Mouse (Mus musculus): ENCODE measurements around the gene Map4k4.
A peak's percentile ranks its signal among the peaks of the same experiment; 100 is the strongest.

Map4k4 gene

DNA sequence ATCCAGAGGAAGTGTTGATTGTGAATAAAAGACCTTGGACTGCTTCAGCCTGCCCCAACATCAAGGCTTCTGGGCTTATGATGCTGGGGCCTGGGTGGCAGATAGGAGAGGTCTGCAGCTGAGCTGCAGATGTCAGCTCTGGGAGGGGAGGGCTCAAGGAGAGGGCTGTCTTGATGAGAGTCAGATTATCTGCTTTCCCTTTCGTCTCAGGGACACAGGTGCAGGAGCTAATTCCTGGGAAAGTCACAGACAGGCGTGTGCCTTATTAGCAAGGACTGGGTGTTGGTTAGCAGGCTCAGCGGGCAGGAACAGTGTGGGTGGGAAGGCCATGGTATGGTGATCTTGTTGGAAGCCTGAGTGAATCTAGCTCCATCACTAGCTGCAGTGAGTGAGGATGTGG is 63.1 kb downstream of the Map4k4 start:
- DNase-seq (ENCODE audit: low spot score): no peak

DNA sequence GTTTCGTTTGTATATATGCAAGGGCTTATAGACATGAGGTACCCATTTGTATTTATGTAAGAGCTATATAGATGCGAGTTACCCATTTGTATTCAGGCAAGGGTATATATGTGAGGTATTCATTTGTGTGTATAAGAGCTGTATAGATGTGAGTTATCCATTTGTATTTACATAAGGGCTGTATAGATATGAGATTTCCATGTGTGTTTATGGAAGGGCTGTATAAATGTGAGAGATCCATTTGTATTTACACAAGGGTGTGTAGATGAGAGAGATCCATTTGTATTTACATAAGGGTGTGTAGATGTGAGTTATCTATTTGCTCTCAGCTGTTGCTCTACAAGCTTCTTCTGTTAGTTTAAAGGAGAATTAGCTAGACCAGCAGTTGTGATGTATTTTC is 63.7 kb downstream of the Map4k4 start:
- no peak for DNase-seq (ENCODE audit: low spot score)

DNA sequence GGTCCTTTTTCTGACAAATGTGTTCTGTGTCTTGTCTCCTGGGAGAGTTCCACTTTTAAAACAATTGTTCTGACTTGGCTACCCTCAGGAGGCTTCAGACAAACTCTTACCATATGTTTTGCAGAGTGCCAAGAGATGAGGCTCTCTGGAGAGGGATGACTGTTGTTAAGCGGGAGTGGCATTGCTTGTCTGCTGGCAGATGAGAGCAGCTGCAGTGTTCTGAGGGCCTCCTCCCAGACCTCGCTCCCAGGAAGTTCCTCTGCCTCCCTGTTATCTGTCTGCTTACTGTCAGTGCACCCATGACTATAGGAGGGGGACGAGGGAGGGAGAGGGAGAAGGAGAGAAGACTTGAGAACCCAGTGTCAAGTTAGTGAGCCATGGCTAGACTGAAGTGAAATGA is 64.7 kb downstream of the Map4k4 start:
- DNase-seq (ENCODE audit: low spot score): no peak

DNA sequence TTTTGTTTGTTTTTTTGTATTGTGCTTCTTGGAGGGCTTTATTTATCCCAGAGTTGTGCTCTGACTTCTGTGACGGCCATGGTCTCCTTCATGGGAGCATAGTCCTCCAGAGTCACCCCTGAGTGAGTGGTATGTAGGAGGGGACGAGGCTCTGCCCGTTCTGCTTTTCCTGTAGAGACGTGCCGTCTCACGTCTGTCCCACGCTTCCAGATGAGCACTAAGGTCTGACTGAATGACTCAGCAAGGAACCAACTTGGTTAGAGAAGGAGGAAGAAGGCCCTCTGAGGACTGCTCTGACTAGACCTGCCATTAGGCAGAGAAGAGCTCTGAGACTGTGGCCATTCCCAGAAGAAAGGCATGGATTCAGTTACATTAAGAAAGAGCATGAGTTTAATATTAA is 68.3 kb downstream of the Map4k4 start:
- DNase-seq (ENCODE audit: low spot score): no peak

DNA sequence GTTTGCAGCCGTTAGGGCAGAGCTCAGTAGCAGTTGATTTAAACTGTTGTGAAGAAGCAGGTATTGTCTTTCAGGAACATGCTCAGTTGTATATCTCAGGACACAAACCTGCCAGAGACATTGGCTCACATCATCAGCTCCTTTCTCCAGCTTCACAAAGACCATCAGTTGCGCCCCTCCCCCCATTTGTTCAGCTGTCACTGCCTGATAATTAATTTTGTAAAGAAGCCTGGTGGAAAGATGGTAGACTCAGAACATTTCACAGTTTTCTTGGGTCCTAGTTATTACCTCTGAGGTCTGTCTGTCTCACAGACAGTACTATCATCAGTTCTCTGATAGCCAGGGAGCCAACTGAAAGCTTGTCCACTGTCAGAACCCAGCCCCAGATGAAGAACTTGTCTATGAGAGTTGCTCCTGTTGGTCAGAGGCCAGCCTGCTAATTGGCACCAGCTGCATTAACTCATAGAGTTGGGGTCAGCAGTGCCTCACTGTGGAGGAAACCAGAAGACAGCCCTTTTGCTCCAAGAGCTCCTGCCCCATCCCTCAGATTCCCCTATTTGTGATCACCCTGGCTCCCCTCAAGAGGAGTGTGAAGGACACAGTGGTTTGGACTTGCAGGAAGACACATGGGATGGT is 69.2 kb downstream of the Map4k4 start:
- no peak for DNase-seq (ENCODE audit: low spot score)

DNA sequence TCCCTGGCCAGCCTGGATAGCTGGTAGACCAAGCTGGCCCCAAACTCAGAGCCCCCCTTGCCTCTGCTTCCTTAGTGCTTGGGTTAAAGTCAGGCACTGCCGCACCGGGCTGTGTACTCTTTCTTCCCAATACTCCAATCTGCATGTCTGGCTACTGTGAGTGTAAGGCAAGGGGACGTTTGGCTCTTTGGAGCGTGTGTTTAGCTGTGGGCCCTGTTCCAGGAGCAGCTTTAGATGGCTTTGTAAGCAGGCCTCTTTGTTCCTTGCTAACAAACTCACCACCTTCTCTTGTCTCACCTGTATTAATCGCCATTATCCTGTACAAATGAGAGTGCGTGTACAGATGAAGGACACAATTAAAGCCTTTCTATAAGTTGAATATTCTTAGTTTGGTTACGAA is 71.7 kb downstream of the Map4k4 start:
- DNase-seq (ENCODE audit: low spot score): no peak

DNA sequence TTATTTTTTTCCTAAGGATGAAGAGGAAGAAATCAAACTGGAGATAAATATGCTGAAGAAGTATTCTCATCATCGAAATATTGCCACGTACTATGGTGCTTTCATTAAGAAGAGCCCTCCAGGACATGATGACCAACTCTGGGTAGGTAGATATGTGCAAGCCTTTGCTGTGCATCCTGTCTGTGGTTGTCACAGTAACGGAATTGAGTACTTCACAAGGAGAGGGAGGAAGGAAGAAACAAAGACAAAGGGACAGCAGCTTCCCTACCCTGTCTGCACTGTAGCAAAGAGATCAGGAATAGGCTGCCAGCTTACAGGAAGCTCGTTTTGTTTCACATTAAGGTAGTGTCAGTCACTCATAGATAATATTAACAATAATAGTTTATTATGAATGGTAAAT is 73.2 kb downstream of the Map4k4 start:
- no peak for DNase-seq (ENCODE audit: low spot score)

DNA sequence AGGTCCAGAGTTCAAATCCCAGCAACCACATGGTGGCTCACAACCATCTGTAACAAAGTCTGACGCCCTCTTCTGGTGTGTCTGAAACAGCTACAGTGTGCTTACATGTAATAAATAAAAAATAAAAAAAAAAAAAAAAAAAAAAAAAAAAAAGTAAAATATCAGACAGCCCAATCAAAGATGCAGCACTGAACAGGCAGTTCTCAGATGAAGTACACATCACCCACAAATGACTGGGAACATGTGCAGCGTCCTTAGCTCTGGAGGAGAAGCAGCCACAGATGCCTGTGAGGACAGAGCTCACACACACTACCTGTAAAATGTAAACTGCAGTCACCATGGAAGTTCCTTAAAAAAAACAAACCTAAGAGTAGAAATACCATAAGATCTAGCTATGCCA is 74.3 kb downstream of the Map4k4 start:
- DNase-seq (ENCODE audit: low spot score): no peak

DNA sequence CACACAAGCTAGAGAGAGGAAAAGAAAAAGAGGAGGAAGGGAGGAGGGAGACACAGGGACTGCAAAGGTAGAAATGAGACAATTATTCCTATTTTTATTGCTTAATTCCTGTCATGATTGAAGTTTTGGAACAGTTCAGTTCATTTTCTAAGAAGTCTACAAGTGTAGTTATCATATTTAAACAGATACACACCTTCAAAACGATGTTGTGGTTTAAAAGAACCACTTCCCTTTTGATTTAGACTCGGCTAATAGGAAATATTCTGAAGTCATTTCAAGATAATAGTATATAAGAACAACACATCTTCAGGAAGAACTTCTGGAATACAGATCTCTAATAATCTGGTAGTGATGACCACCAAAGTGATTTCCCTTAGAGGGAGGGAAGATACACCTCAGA is 75.4 kb downstream of the Map4k4 start:
- no peak for DNase-seq (ENCODE audit: low spot score)

DNA sequence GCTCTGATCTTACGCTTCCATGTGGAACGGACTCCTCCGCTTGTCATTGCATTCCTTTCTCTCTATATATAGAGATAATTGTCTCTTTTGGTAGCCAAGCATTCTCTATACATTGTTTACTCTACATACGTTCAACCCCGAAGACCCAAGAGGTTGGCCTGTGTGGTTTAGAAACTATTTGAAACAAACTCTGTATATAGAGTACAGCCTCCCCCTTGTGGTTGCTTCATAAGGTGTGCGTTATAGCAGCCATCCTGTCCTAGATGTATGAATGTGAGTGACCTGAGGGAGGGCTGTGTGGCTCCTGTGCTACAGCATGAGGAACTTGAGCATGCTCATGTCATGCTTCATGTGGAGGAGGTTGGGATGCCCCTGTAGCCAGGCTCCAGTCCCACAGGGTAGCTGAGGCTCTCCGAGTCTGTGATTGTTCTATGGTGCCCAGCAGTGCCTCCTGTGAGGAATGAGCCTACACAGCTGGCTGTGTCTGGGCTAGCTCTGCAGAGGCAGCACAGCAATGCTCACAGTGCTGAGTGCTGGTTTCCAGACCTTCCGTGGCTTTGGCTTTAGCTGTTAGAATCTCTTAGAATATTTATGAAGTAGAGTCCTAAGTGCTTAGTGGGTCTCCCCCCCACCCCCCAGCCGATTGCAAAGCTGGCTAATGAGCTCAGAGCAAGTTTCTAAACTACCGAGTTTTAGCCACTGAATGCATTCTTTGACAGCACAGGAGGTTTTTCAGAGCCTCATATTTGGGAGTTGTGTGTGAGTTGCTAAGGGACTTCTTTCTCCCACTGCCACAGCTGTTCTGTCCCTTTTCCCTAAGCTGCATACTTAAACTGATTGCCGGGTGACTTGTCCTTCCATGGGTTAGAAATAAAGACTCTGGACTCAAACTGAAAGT is 76.4 kb downstream of the Map4k4 start:
- DNase-seq (ENCODE audit: low spot score): no peak

DNA sequence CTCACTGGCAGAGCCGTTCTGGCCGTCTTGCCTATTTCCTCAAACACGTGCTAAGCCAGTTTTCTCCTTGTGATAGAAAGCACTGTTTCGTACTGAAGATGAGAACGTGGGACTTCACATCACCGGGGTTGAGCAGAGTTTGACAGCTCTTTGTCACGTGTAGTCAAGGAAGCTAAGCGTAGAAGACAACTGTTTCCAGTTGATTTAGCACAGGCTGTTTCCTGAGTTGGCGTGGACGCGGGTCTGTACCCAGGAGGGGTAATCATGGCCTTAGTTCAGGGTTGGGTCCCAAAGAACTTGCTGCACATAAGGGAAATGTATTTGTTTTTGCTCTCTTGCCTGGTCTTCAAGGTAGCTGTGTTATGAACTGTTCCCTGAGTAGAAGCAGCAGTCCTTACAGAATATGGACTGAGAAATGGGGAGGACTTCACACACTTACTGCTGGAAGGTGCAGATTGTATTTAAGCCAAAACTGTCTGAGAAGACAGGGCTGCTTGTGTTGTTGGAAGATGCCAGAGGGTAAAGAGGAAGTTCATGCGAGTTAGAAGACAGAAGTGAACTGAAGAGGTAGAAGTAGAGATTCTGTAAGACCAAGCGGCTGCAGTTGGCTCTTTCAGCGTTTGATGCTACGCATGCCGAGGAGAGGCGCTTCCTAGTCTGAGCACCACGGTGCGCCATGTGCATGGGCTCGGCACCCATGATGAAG is 78.2 kb downstream of the Map4k4 start:
- no peak for DNase-seq (ENCODE audit: low spot score)

DNA sequence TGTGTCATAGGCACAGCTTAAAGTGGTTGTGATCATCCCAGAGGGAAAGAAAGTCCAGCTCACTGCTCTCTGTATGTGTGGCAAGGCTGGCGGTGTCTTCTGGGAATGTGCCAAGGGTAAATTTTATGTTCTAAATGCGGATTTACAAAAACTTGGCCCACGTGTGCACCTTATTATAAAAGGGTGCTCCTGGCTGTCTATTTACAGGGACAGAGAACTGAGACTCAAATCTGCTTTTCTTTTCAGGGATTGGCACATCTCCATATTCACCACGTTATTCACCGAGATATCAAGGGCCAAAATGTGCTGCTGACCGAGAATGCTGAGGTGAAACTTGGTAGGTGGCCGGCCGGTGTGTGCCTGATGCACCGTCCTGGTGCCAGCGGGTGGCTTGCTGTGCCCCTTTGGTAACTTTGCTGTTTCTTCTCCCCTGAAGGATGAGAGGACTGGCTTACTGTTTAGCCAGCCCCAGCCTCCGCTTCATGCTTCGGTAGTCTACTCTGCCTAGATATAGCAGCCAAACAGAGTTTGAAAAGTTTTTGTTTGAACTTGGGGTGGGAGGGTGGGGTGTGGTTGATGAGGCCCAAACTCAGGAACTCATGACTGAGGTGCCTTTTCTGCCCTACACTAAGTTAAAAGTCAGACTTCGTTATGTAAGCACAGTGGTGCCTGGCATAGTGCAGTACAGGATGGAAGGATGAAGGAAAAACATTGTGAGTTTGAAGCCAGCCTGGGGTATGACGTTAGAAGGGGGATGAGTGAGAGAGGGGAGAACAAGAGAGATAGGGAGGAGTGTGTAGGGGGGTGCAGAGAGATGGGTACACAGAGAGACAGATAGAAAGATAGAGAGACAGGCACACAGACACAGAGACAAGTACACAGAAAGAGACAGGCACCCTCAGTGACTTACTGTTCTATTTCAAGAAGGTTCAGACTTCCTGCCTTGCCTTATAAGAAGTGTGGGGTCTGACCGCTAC is 79.9 kb downstream of the Map4k4 start:
- no peak for DNase-seq (ENCODE audit: low spot score)

DNA sequence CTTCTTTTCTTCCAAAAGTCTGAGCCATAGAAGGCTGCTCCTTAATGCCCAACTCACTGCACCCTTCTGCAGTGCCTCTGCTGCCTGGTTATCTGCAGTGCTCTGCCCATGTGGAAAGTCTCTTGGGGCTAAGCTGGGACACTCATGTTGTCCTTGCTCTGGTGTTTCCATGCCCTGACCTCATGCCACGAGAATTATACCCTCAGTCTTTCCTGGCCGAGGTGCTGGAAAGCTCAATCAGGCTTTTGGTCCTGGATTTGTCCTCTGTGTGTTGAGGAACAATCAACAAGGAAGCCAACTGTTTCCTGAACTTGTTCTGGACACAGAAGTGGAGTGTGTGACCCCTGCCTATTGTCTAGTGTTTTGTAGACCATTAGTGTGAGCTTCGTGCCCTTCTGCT is 81.3 kb downstream of the Map4k4 start:
- DNase-seq (ENCODE audit: low spot score): no peak

DNA sequence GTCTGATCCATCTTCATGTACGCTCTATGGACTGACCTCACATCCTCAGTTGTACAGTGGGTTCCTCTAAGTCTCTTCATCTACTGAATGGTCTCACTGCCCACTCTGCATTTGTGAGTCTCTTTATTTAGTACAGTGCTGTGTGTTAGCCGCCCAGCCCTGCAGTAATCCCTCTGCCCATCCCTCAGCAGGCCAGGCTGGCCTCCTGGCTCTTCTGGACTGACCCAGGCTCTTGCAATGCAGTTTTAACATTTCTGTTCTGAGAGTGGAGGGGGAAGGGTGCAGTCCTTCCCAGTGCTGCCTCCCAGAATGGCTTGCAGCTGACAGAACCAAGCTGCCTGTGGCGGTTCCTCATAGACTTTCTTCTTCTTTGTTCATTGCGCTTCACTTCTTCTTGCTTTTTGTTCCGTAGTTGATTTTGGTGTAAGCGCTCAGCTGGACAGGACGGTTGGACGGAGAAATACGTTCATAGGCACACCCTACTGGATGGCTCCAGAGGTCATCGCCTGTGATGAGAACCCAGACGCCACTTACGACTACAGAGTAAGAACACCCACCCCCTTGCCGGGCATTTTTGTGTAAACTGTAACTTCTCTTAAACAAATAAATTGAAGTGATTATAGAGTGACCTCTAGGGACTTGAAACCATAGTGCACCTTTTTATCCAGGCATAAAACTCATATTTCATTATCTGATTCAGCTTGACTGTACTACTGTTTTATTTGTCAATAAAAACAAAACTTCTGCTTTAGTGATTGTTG is 82.2 kb downstream of the Map4k4 start:
- no peak for DNase-seq (ENCODE audit: low spot score)

DNA sequence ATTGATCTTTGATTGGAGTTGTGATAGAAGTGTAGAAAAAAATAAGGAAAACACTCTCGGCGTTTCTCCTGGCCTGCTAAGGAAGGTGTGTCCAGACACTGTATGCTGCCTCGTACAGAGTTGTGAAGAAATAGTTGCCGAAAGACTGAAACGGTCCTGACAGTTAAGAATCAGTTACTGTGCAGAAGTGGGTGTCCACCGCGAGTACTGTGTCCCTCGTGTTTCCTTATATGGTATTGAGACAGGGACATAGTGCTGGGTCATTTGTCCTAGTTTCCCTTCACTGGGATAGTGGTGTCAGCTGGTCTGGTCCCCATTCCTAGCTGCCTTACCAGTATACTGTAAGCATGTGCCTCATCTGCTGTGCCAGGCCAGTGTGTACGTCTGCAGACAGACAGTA is 83.6 kb downstream of the Map4k4 start:
- DNase-seq (ENCODE audit: low spot score): no peak

DNA sequence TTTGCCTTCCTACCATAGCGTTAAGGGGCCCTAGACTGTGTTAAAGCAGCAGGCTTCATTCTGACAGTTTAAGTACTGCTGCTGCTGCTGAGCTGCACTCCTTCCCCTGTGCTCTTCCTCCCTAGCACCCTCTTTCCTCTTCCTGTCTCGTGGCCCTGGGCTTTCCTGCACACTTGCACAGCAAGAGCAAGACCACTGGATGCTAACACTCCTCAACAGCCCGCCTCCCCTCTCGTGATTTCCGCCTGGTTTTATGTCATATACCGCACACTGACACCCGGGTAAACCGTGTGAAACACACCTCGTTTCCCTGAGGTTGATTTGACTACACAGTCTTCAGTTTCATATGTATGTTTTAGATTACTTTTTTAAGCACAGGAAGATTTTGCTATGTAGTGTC is 86.1 kb downstream of the Map4k4 start:
- no peak for DNase-seq (ENCODE audit: low spot score)

DNA sequence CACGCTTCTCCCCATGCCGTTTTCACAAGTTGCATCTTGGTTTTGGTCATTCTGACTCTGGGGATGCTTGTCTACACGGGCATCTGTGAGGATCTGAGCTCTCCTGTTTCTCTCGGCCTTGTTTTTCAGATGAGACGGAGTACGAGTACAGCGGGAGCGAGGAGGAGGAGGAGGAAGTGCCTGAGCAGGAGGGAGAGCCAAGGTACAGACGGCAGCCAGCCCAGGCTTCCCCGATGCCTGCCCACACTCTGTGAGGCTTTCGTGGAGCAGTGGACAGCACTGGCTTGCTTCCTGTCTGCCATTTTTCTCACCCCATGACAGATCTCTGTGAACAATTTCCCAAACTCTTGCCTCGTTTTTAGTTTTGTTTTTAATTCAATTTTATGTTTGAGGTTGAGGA is 88.1 kb downstream of the Map4k4 start:
- no peak for DNase-seq (ENCODE audit: low spot score)

DNA sequence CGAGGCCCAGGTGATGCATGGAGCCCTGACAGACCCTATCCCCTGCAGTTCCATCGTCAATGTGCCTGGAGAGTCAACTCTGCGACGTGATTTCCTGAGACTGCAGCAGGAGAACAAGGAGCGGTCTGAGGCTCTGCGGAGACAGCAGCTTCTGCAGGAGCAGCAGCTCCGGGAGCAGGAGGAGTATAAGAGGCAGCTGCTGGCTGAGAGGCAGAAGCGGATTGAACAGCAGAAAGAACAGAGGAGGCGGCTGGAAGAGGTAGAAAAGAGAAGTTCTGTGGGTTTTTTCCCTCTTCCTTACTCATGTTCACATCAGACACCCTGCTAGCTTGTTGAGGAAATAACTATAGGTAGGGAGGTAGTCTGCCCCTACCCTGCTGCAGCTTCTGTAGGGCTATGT is 89.3 kb downstream of the Map4k4 start:
- no peak for DNase-seq (ENCODE audit: low spot score)

DNA sequence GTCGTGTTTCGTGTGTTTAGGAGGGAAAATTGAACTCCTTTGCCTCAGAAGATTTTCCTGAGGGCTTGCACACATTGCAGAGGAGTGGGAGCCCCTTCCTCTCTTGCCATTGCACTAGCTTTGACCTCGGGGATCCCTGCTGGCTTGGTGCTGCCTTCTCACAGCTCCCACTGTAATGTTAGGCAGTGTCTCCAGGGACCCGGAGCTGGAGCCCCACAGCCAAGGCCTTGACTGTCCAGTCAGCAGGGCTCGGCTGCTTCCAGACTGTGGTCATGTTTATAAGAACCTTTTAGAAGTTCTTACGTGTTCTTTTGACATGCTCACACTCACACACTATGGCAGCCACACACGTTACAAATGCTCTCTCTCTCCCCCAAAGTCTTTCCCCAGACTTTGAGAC is 93.2 kb downstream of the Map4k4 start:
- no peak for DNase-seq (ENCODE audit: low spot score)

DNA sequence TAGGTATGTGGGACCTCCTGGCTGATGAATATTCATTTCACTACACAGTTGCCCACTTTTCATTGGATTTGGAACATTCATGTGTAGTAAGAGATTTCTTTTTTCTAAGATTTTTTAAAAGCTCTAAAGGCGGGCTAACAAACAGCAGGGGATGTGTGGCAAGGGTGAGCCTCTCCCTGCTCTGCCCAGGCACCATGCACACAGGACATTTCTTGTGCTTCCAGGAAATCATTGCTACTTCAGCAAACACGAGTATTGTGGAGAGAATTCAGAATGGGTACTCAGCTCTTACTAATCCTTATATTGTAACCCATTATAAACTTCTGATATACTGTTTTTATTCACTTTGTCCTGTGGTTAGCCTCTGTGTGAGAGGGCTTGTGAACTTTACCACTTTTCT is 94.9 kb downstream of the Map4k4 start:
- DNase-seq (ENCODE audit: low spot score): no peak

DNA sequence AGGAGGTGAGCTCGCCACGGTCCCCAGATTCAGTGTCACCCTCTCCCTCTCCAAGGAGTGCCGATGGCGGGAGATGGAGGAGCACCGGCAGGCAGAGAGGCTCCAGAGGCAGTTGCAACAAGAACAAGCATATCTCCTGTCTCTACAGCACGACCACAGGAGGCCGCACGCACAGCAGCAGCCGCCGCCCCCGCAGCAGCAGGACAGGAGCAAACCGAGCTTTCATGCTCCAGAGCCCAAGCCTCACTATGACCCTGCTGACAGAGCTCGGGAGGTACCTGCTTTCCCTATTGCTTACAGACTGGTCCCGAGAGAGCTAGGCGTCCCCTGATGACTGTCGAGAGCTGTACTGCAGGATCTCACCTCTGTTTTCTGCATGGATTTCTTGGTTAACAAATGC is 99.8 kb downstream of the Map4k4 start:
- DNase-seq (ENCODE audit: low spot score): peak; percentile 33
